Mouse (Mus musculus) embryo, embryonic 9.5 days (tissue): ENCODE results near the gene Ecpas.
A peak's percentile ranks its signal among the peaks of the same experiment; 100 is the strongest.

Source experiments
- DNase-seq: peaks from one replicate; pipeline ENCODE4 v3.0.0-alpha.2; 2017; ENCODE audit errors: extremely low spot score

Ecpas gene

DNA sequence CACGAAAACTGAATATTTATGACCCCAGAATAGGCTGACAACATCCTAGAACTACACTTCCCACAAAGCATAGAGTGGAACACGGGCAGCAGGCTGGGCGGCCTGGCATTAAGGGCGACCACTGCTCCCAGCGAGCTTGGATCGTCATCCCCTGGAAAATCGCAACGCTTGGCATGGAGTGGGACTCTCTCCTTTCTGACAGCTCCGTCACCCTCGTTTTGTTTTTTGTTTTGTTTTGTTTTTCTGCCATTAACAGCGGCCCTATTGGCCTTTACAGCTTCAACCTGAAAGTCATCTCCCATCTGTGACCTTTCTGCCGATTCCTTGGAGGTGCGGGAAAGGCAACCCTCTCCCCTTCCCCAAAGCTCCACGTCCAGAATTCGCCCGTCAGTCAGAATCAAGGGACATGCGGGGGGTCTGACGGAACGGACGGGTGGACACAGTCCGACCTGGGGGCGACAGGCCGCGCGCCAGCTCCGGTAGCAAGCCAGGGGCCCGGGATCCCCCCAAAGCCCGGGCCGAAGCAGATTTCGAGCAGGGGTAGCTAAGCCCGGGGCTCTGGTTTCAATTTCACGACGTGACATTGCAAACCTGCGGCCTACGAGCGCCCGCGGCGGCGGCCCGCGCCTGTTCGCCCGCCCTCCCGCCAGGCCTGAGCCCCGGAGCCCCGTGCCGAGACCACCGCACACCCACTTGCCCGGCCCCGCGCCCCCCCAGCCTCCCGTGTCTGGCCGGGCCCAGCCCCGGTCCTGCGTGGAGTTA is 1.3 kb downstream of the Ecpas start:
- peak; percentile 78 for DNase-seq

DNA sequence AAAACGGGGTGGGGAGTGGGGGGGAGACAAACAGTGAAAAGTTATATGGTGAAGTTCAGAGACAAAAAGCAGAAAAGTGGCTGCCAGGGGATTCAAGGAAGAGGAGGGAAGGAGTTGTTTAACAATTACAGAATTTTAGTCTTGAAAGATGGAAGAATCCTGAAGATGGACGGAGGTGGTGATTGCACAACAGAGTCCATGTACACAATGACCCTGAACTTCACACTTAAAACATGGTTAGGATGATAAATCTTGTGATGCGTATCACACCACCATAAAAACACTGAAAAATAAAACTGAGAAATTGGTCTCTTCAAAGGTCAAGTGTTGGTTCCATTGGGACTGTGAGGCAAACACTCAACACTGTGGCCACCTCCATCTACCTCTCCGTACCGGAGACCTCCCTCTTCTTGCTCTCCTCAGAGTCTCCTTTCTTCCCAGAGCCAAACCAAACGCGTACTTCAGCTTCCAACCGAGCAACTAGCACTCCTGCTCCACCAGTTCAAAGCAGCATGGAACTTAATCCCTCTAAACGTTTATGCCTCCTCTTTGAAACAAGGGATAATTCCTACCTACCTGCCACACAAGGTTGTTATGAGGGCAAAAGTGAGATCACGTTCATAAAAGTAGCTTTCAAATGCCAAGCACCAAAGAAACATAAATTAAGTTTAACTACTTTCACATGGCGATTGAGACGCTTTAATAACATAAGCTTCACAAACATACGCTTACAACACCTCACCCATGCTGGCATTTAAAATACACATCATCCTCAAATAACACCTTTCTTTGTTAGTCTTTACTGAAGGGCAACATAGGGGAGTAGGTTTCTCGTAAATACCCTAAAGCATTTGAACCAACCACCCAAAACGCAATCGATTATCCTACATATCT is 2.1 kb downstream of the Ecpas start:
- peak; percentile 14 for DNase-seq

DNA sequence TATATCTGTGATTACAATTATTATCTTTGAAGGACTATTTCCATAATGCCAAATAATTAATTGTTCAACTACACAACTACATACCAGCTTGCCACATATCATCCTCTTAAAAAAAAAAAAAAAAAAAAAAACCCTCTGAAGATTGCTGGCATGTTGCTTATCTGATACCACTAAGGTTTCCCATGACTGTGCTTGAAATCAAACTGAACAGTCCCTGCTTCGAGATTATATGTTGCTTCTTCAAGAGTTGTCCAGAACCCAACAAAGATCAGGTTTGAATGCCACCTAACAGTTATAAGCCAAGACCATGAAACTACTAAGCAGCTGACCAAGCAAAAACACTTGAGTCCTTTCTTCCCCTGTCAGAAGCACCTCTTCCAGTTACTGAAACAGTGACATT is 5.1 kb downstream of the Ecpas start:
- DNase-seq: no peak

DNA sequence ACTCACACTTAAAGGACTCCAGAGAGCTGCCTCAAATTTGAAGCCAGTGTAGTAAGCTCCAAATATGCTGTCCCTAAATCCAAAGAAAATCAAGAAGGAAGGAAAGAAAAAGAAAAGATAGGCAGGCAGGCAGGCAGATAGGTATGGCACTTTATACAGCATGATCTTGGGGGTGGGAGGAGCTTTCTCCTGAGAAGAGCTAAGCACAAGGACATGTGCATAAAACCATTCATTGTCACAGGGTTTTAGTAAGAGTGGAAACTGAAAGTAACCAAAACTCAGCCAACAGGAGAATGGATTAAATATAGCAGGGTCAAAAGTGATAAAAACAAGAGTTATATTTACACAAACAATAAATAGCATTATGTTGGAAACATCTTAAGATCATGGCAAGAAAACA is 14.2 kb downstream of the Ecpas start:
- DNase-seq: no peak

DNA sequence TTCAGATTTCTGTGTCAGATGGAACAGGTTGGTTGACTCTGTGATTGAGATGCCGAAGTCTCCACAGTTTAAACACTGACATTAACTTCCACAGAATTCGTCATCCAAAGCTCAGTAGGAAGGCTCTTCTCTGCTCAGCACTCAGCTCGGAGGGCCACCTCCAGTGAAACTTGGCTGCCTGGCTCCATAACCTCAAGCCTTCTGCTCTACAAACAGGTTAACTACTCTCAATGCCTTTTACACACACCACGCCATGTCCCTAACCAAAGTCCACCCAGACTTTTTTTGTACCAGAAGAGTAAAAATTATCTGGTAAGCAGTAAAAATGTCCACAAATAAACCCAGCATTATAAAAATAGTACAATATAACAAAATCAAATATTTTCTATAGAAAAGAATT is 15.1 kb downstream of the Ecpas start:
- DNase-seq: no peak

DNA sequence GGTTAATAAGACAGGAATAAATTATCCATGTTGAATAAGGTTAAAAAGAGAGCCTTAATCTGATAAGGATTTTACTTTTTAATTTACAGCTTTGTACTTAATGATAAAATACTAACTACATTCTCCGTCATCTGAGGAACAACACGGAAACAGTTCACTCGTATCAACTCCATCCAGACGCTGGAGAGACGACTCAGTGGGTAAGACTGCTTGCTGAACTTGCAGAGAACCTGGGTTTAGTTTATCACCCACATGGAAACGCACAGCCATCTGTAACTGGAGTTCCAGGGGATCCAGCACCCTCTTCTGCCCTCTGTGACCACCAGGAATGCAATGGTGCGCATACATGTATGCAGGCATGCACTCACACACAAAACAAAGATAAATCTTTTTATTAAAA is 18.1 kb downstream of the Ecpas start:
- DNase-seq: no peak

DNA sequence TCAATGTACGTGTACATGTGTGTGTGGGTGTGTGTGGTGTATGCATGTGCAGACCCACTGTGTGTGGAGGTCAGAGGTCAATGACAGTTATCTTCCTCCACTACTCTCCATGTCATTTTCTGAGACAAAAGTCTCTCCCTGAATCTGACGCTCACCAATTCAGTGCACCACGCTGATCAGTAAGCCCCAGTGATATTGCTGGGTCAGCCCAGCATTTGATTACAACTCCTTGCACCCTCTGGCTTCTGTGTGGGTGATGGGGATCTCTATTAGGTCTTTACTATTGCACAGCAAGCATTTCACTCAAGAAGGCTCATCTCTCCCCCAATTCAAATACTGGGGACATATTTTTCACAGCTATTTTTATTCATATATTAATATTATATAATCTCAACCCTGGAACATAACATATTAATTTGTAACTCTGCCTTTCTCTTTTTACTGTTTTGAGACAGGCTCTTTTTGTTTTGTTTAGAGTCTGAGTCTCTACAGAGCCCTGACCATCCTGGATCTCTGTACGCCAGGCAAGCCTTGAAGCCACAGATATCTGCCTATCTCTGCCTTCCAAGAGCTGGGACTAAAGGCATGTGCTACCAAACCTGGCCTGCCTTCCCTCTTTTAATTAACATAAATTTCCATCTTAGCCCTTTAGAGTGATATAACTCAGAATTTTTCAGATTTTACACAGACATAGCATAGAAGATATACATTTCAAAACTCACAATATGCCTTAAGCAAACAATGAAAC is 22.3 kb downstream of the Ecpas start:
- no peak for DNase-seq

DNA sequence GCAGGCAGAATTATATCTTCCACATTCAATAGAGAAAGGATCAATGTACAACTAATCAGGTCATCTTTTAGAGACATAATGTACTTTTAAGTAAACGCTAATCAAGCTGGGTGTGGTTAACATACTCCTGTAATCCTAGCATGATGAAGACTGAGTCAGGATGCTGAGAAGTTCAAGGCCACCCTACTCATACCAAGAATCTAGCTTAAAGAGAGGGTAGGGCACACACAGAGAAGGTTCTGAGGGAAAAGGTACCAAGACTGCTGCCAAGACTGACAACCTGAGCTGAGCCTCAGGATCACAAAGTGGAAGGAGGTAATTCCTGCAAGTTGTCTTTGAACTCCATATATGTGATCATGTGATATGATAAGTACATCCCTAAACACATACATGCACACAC is 24.0 kb downstream of the Ecpas start:
- no peak for DNase-seq

DNA sequence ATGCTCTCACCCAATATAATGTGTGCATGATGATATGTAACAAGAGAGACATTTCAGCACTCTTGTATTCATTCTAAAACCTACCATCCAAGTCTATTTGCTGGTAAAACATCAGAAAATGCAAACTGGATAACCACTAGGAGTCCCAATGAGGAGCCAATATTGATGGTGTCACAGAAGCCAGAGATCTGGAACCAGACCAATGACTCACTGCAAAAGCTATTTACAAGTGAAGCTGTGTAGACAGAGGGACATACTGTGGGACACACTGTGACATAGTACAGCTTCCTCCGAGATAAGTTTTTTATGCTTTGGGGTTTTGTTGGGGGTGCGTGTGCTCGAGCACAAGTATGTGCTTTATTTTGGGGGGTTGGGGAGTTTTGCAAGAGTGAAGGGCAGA is 24.9 kb downstream of the Ecpas start:
- DNase-seq: no peak

DNA sequence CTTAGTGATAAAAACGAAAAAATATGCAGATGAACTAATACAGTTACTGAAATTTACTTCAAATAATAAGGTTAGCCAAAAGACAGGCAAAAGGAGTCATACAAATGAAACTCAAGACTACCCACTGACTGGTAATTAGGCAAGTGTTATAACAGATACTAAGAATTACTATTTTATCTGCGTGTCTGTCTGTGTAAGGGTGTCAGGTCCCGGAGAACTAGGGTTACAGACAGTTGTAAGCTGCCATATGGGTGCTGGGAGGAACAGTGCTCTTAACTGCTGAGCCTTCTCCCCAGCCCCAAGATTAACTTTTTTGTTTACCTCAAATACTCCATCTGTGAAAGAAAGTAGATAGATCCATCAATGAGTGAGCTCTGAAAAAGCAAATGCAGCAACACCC is 25.8 kb downstream of the Ecpas start:
- DNase-seq: no peak

DNA sequence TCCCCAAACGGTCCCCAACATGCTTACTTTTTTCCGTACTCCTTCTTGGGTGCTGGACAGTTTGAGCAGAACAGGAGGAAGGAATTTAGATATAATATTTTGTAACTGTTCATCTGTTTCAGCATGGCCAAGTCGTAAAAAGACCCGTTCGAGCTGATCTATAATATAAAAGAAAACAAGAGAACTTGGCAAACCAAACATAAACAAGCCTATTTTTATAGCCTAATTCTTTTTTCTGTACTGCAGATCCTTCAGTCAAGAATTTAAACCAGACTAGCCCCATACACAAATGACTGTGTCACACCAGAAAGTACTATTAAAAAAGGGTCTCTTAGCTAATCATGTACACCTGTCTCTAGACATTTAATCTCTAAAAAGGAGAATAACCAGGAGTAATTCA is 27.2 kb downstream of the Ecpas start:
- DNase-seq: no peak

DNA sequence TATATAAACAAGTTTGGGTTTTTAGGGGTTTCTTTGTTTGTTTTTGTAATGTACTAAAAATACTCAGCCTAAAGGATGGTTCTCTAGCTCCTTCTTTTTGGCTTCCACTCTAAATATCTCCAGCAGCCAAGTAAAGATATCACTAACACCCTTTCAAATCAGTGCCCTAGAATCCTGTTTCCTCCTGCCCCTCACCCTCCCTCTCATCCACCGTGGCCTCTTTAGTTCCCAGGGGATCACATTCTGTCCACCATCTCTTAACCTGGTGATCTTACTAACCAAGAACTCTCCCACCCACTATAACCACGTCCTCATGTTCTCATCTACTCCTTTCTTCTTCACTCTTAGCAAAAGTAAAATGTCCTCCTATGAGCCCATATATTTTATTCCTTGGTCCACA is 28.7 kb downstream of the Ecpas start:
- no peak for DNase-seq

DNA sequence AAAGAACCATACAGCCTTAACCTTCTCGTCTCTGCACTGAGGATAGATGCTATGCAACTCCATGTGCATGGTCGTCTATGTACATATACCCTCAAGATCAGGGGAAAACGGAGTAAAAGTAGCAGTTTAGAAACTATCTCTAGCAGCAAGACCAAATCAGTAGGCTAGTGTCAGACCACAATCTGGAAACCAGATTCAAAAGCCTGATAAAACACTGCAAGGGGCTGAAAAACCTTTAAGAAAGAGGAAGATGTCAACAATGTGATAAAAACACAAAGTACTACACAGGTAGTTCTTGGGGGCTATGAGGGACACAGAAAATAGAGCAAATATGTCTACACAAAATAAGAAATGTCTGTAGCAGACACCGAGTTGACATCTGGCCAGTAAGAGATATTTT is 38.2 kb downstream of the Ecpas start:
- no peak for DNase-seq

DNA sequence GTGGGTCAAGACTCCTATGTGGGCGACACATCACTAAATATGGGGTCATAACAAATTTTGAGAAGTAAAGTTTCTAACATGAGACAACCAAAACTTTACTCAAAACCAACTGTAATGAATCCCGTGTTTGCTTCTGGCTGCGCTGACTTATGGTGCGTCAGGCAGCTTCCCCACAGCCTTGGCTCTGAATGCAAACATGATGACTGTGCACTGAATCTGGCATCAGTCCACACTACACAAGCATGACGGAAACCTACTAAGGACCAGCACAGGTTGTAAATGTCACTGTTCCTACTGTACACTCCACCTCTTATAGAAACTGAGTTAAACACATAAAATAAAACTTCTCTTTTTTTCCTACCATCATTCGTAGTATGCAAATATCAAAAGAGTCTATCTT is 45.3 kb downstream of the Ecpas start:
- no peak for DNase-seq

DNA sequence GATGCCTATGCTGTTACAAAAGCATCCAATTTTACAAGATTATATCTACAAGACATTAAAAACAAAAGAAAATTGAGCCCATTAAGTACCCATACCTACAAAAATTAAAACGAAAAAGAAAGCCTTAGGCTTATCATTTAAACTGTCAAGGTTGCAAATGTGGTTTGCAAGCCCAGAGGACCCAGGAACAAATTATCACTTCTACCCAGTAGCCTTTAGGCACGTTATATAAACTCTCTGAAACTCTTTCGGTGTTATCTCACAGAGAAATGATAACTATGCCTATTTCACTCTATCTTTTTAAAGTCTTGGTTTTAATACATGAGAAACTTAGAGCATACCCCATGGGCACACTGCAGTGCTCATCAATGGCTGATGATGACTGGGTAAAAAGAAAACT is 79.6 kb downstream of the Ecpas start:
- no peak for DNase-seq

DNA sequence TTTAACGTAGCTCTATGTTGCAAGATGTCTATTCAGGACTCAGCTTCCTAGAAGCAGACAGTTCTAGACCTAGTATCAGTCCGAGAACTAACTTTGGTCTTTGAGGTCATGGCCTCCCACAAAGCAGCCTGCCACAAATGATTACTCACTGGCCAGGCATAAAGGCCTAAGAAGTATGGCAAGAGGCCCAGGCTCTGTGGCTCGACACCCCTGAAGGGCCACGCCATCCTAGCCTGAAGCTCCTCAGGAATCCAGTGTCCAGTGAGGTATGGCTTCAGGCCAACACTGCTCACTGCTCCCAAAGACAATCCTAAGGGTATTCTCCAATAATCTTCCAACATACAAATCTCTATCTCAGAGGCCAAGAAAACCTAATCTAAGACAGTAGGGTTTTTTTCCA is 86.6 kb downstream of the Ecpas start:
- no peak for DNase-seq

DNA sequence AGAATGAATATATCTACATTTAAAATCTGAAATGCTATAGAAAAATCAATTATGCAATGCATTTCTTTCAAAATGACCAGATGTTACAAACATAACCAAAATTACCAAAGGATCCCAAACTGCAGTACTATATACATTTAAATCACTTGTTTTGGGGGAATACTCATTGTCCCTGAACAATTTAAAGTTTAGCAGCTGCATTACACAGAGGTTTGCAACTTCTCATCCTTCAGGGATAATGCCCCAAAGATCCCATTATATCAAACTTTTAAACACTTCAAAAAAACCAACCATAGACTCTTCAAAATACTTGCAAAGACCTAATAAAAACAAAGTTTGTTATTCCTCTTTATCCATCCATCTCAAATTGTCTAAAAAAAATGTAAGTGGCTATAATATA is 124.9 kb downstream of the Ecpas start, which contains the start of gene Olfr267:
Olfr267 (minus strand) TSS at position 101 of the 400 bp plus-strand sequence.
- no peak for DNase-seq

DNA sequence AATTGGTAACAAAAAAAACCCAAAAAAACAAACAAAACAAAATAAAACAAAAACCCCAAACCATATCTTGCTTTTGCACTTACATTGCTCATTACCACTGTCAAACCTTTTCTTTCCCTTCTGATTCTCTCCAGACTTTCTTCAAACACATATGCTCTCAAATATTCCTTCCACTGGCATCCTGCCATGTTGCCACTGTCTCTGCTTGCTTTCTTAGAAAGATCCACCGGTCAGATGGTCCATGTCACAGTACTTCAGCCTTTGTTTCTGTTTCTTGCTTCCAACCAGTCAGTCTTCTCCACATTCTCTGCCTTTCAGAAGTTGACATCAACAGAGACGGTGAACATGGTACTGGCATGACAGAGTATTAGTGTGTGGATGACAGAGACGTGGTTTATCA is 125.9 kb downstream of the Ecpas start:
- DNase-seq: no peak

DNA sequence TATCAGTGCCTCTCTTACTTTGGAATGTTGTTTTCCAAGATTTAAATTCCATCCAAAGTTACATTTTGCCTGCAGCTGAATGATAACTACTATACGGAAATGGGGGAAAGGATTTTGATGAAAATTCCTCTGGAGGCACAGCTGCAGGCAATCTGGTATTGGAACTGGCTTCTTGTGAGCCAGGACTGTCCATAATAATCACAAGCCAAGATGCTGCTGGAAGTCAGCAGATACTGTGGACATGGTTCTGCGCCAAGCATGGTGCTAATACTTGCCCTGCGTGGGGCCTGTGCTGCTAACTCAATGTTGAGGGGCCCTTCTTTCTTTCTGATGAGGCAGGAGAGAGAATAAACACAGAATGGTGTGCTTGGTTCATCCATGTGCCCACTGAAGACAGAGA is 149.1 kb downstream of the Ecpas start:
- no peak for DNase-seq

DNA sequence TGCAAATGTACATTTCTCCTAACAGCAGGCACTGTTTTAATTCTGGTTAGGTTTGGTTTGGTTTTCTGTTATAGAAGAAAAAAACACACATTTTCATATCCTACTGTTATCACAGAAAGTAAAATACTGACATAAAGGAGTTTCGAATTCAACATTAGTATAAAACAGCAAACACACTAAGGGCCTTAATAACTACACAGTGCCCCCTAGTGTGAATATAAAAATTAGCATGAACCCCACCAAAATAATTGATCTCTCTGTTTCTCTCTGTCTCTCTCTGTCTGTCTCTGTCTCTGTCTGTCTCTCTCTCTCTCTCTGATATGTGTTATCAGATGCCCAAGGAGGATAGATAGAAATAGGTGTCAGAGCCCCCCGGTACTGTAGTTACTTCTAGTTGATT is 163.0 kb downstream of the Ecpas start:
- DNase-seq: peak; percentile 18

DNA sequence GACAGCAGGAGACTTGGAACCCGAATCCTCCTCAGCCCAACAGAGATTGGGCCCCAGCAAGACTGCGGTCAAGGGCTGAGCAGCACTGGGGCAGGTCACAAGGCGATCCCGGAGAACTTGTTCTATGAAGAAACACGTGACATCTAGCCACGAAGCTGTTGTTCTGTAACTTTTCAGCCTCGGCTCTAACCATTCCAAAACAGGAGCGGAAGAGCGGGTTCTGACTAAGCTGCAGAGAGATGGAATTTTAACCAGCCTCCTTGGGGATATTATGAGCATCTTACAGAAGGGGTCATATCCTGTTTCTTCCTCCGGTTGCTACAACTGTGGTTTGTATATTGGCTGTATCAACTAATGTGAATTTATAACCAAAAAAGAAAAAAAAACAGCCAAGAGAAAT is 163.4 kb downstream of the Ecpas start:
- no peak for DNase-seq
